Mouse (Mus musculus): Measurements from ENCODE around the gene Dclk1.

DNA sequence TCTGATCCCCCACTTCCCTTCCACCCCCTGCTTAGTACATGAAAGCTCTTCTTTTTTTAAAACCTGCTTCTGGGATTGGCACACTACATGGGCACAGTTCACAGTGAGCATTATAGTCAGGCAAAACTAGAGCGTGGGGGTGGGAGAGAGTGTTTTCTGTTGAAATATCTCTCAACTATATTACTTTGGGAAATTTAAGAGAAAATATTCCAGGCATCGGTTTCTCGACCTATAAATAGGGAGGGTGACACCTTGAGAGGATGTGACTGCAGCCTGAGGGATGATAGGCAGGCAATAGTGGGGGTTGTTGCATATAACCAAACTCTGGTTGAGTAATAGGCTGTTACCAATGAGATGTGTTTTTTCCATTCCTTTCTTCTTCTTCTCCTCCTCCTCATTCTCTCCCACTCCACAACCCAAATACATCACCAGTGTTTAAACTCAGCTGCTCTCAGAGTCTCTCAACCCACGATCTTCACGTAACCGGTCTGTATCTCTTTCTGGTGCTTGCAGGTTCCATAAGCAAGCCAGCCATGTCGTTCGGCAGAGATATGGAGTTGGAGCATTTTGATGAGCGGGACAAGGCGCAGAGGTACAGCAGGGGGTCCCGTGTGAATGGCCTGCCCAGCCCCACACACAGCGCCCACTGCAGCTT, 4.6 kb downstream of the Dclk1 start:
- TF ChIP-seq CTCF (IDR thresholded peaks at IDR 0.05; ENCODE audit: insufficient read depth, low read depth, low read length), result no peak
- TF ChIP-seq POLR2A (IDR thresholded peaks at IDR 0.05; ENCODE audit: insufficient read depth, low read depth, low read length), result no peak
